Mouse (Mus musculus) Muller cell, postnatal 12 days (primary cell): Measurements from ENCODE around the gene Etv5.

Experiments
- DNase-seq: peaks from one replicate; pipeline ENCODE4 v3.0.0-alpha.2; 2015; ENCODE audit errors: inconsistent ontology term

Etv5 gene

DNA sequence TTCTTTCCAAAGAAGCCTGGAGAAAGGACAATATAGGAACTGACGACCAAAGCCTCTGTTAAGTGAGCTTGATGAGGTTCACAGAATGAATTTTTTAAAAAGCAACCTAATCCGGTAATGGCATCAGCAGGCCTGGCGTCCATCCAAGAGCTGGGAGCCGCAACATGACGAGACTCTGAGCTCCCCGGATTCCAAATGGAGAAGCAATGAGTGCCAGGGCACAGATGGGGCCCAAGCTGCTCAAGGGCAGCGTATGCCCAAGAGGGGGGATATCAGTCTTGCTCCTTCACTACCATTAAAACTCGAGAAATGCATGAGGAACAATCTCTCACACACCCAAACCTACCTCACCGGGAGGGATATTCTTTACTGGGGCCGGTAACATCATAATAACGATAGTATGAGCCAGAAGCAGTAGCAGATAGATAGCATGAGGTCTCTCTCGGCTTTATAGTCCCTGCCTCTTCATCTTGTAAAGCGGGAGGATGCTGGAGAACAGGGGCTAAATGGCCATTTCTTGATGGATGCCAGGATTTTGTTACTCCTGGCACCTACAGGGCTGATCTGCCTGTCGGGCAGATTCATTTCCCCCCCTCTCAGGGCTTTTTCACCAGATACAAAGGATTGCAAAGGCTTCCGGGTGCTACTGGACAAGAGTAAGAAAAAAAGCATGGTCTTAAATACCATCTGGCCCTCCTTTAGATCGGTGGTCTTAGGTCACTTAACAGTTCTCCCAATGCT lies 9.1 kb downstream of the Etv5 start:
- peak; percentile 78 for DNase-seq

- DNase-seq, result no peak
These were observed 10.1 kb downstream of the Etv5 start for GRCm38 (mm10) chr16:22429377-22429776.

DNA sequence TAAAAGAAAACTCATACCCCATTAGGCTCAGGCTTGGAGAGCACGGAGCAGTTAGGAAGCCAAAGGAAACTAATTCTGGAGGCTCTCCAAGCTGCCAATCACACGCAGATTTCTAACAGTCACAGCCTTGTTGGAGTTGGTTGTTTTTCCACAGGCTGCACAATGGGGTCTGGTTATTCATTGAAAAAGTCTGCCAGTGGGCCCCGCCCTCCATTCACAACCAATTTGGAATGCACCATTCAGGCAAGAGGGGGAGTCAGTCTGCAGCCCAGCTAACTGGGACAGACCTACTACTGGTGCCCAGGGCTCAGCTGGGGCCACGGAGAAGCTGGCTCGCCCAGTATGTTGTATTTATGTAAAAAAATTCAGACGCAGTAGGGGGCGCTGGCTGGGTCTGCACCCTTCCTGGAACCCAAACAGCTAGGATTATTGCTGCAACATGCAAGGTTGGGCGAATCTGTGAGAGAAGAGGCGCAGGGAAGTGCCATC lies 10.6 kb downstream of the Etv5 start:
- DNase-seq, result peak; percentile 98

DNA sequence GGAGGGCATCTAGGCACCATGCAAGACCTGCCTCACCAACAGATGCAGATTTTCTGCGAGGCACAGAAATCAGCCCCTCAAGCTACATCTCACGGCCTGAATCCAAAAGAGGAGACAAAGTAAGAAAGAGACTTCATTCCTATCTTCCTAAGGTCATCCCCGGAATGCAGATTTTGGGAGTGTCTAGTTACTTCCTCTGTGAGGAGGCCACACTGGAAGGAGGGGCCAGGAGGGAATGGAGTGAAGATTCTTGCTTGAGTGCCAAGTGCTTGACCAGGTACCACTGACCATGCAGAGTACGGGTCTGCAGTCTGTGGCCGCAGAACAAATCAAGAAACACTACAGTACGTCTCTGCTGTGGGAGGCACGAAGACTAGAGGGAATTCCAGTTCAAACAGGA lies 12.7 kb downstream of the Etv5 start:
- DNase-seq, result no peak

GRCm38 (mm10) chr16:22422256-22422655 lies 17.3 kb downstream of the Etv5 start:
- DNase-seq, result peak; percentile 20

DNA sequence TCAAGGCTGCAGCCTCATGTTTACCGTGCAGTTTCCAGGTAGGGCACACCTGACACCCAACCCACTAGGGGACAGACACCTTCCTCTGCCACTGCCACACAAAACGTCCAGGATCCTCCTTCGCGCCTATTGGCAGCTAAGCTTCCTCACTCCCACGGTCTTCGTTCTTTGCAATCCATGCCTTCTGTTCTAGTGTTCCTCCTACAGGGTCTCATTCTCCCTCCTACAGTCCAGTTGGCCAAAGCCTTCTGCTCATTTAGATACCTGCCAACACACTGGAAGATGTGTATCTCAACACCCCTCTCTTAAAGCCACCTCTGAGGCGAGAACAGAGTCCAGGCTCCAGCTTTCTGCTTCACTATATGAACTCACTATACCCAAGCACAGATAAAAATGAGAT lies 21.6 kb downstream of the Etv5 start:
- no peak for DNase-seq

DNA sequence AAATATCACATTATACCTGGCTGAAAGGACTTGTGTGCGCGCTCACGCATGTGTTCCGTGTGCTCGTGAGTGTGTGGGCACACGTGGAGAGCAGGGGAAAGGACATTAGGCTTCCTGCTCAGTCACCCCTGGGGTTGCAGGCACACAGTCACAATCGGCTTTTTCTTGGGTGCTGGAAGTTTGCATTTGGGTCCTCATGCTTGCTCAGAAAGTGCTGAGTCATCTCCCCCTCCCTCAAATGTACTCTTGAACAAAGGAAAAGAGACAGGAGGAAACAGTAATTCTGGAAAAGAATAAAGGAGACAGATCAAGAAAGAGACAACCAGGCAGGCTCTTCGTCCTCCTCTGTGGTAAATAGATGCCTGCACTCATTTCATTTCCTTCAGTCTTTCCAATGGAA lies 22.5 kb downstream of the Etv5 start:
- DNase-seq, result no peak

- no peak for DNase-seq
These were observed 23.2 kb downstream of the Etv5 start for GRCm38 (mm10) chr16:22416140-22416848.

- no peak for DNase-seq
These were observed 25.2 kb downstream of the Etv5 start for GRCm38 (mm10) chr16:22414205-22414754.

DNA sequence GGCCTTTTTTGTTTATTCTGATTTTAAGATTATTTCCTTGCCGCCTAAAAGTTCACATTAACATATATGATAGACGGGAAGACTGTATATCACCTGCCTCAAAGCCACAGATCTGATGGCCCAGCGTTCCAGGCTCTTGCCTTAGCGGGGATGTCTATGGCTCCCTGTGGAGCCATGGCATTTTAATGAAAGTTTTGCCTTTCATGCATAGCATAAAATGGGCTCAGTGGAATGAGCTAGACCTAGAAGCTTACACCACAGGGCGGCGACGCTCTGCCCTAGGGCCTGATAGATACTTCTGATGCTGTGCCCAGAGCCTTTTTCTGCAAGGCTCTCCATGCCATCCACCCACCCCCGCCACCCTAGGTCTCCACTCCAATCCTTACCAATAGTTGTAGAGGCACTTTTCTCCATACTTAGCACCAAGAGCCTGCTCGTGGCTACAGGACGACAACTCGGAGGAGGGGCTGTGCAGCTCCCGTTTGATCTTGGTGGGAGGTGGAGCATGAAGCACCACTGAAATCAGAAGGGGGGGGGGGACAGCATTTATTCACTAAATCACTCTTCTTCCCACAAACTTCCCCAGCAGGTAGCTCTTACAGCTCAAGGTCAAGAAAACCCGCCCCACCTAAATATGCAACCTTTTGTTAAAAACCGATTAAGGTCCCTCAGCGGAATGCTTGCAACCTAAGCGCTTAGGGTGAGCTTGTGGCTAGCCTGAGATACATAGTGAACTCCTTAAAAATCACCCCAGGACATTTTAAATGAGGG lies 26.9 kb downstream of the Etv5 start:
- no peak for DNase-seq

DNA sequence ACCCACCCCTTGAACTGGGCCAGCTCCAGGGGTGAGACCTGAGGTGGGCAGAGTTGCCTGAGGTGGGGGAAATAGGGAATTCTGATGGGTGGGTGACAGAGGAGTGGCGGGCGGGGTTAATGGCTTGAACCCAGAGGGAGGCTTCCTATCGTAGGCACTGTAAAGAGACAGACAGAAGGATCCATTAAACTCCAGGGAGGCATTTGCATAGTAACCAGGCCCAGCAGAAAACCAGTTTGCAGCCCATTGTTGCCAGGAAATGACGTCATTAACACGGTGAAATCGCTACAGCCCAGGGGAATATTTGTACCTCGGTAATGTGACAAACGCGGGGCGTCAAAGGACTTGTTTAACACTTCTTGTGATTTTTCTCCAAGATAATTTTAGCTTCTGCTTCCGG lies 27.8 kb downstream of the Etv5 start:
- no peak for DNase-seq

DNA sequence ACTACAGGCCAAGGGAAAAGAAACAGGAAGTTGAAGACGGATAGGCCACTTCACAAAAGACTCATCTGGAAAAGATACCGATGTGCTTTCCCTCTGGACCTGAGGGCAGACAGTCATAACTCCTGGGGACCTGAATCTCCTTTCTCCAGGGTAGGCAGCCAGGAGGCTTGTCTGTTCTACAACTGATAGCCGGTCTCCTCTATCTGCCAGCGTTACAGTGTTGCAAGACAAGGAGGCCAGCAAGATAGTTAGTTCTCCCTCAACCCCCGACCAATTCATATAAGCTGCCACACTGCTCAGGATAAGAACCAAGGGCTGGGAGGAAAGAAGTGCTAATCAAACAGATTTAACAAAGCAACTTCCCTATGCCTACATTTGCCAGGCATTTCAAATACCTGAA lies 29.5 kb downstream of the Etv5 start:
- no peak for DNase-seq

DNA sequence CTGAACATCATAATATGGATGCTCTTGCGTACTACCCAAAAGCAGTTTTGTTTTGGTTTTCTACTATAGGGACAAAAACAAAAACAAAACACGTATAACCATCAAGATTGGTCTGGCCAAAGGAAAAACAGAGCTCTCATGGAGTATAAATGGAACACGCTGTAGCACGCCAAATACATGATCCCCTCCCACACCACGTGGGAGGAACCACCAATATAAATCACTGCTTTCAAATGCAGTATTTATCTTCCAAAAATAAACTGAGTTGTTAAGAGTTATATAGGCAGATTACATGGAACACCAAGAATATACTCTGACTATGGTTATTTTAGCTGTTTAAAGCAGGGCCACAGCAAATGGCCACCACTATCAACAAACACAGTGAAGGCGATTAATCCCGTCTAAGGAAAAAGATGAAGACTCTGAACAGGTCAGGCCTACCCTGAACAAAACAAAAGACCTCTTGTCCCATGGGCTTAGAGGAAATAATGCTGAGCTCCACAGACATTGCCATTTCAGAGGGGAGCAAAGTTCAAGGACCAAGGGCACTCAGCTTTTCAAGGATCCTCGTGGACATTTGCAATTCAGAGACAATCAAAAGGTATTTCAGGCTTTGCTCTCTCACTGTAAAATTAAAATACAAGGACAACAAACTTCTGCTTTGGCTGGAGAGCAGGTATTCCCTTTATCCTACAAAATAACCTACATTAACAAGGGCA lies 30.7 kb downstream of the Etv5 start:
- no peak for DNase-seq

GRCm38 (mm10) chr16:22406747-22407146 lies 32.8 kb downstream of the Etv5 start:
- no peak for DNase-seq

GRCm38 (mm10) chr16:22406050-22406449 lies 33.5 kb downstream of the Etv5 start:
- DNase-seq, result peak; percentile 27

GRCm38 (mm10) chr16:22405492-22405891 lies 34.0 kb downstream of the Etv5 start:
- peak; percentile 19 for DNase-seq

- no peak for DNase-seq
These were observed 35.8 kb downstream of the Etv5 start for GRCm38 (mm10) chr16:22403715-22404114.

GRCm38 (mm10) chr16:22402600-22402999 lies 36.9 kb downstream of the Etv5 start:
- DNase-seq, result no peak

DNA sequence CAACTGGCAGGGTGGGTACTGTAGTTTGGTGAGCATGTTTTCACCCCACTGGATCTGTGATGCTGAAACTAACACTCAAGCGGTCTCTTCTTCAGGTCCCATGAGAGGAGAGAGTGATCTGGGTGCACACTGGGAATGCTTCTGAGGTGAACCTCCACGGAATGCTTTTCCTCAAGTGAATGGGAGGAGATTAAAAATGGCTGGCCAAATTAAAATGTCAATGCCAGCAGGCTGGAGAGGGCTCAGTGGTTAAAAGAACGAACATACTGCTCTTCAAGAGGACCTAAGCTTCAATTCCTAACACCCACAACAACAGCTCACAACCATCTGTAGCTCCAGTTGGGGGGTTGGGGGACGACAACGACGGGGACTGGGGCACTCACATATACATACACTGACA lies 39.3 kb downstream of the Etv5 start:
- DNase-seq, result no peak

GRCm38 (mm10) chr16:22398784-22399453 lies 40.6 kb downstream of the Etv5 start:
- DNase-seq, result no peak

DNA sequence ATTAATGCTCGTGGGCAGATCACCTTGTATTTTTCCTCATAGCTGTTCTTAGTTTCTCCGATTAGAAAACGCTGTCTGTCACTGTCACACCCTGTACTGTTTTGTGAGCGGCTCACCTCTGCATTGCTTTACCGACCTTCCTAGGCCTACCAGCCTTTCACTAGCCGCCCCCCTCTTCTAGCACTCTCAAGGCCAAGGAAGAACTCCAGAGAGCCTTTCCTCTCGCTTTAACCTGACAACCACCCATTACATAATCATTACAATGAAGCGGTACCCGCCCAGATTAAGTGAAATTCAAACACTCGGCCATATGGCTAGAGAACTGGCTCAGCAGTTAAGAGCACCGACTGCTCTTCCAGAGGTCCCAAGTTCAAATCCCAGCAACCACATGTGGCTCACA lies 41.2 kb downstream of the Etv5 start:
- no peak for DNase-seq
